Mouse (Mus musculus) heart, adult 9 months (tissue): ENCODE measurements around the gene Gm27021.

Experiments used
- DNase-seq, 2 experiments: peaks; one replicate each; pipeline ENCODE4 v3.0.0; 2022; ENCODE audit warnings: low spot score in 2 of 2

The Gm27021 gene

GRCm38 (mm10) chr8:120667561-120668373 is at the start of gene Gm27021, which contains the start of gene Cox4i1:
Gm27021 (minus strand) TSS chr8:120668079.
Cox4i1 (plus strand) TSS chr8:120668222.
- DNase-seq = peak; percentile 88 to 90

- DNase-seq = no peak
Observed at GRCm38 (mm10) chr8:120715996-120716680, 48.3 kb upstream of the Gm27021 start.

GRCm38 (mm10) chr8:120715200-120715599 is 47.3 kb upstream of the Gm27021 start:
- peak in 1 of 2 experiments; percentile 50 for DNase-seq

- DNase-seq = no peak
Observed at GRCm38 (mm10) chr8:120709176-120709575, 41.3 kb upstream of the Gm27021 start.

GRCm38 (mm10) chr8:120706193-120706592 is 38.3 kb upstream of the Gm27021 start:
- DNase-seq = no peak

- DNase-seq = no peak
Observed at GRCm38 (mm10) chr8:120705163-120705562, 37.3 kb upstream of the Gm27021 start.

- DNase-seq = peak in 1 of 2 experiments; percentile 50
Observed at GRCm38 (mm10) chr8:120704203-120704602, 36.3 kb upstream of the Gm27021 start.

- no peak for DNase-seq
Observed at GRCm38 (mm10) chr8:120701758-120702465, 34.0 kb upstream of the Gm27021 start.

- no peak for DNase-seq
Observed at GRCm38 (mm10) chr8:120700053-120700452, 32.2 kb upstream of the Gm27021 start.

- DNase-seq = no peak
Observed at GRCm38 (mm10) chr8:120699565-120699964, 31.7 kb upstream of the Gm27021 start.

- peak in 1 of 2 experiments; percentile 42 for DNase-seq
Observed at GRCm38 (mm10) chr8:120699079-120699478, 31.2 kb upstream of the Gm27021 start.

- DNase-seq = no peak
Observed at GRCm38 (mm10) chr8:120698426-120698825, 30.5 kb upstream of the Gm27021 start.

- no peak for DNase-seq
Observed at GRCm38 (mm10) chr8:120697979-120698272, 30.0 kb upstream of the Gm27021 start.

- DNase-seq = no peak
Observed at GRCm38 (mm10) chr8:120697154-120697978, 29.5 kb upstream of the Gm27021 start.

GRCm38 (mm10) chr8:120696401-120697153 is 28.7 kb upstream of the Gm27021 start:
- peak; percentile 62 to 65 for DNase-seq

- DNase-seq = no peak
Observed at GRCm38 (mm10) chr8:120693861-120694493, 26.1 kb upstream of the Gm27021 start.

GRCm38 (mm10) chr8:120692934-120693333 is 25.1 kb upstream of the Gm27021 start:
- no peak for DNase-seq

- DNase-seq = no peak
Observed at GRCm38 (mm10) chr8:120688511-120688910, 20.6 kb upstream of the Gm27021 start.

GRCm38 (mm10) chr8:120687786-120688185 is 19.9 kb upstream of the Gm27021 start:
- peak; percentile 69 to 71 for DNase-seq

GRCm38 (mm10) chr8:120686576-120686975 is 18.7 kb upstream of the Gm27021 start:
- no peak for DNase-seq
